Mouse (Mus musculus) limb, embryonic 10.5 days (tissue): ENCODE results near the gene Slc6a17. TPM values are rescaled to one million over a fixed set of nuclear protein-coding genes. Genes with fewer than 3 reads are reported as not detected.

ENCODE experiments used
- DNase-seq: peaks from one replicate; pipeline ENCODE4 v3.0.0-alpha.2; 2017; ENCODE audit warnings: low spot score
- H3K27ac ChIP-seq: fragments of 300-500 bp; sonication (generic); 2 replicates; pipeline ENCODE4 v1.5.1; 2016; ENCODE audit warnings: mild to moderate bottlenecking
- H3K27me3 ChIP-seq: fragments of 300-500 bp; sonication (generic); 2 replicates; pipeline ENCODE4 v1.6.1; 2016; ENCODE audit warnings: low read depth, mild to moderate bottlenecking; ENCODE audit not compliant: poor library complexity, severe bottlenecking
- H3K36me3 ChIP-seq: fragments of 300-500 bp; sonication (generic); 2 replicates; pipeline ENCODE4 v1.6.1; 2016; ENCODE audit warnings: mild to moderate bottlenecking, moderate library complexity
- H3K4me1 ChIP-seq: fragments of 300-500 bp; sonication (generic); 2 replicates; pipeline ENCODE4 v1.6.1; 2016
- H3K4me3 ChIP-seq: fragments of 300-500 bp; sonication (generic); 2 replicates; pipeline ENCODE4 v1.5.1; 2016; ENCODE audit warnings: mild to moderate bottlenecking, moderate library complexity
- H3K9me3 ChIP-seq: fragments of 300-500 bp; sonication (generic); replicated peaks from 2 replicates; pipeline ENCODE4 v1.6.1; 2016; ENCODE audit warnings: mild to moderate bottlenecking
- WGBS: fragments of 180-500 bp; shearing (Covaris S2); methylation state at CpG from one replicate; pipeline ENCODE4 v1.1.7; 2016; 5-methylcytosine and 5-hydroxymethylcytosine counted together
- polyA plus RNA-seq: library from polyadenylated mRNA; unstranded; fragments of >200 nt; fragmentation: Nextera tagmentation; extraction: Ambion mirVana; gene quantifications from 2 replicates; pipeline ENCODE4 v1.2.1, GENCODE M21; 2016

Gene Slc6a17
- polyA plus RNA-seq, 1 experiment from 2014 or later = 6.0 TPM

DNA sequence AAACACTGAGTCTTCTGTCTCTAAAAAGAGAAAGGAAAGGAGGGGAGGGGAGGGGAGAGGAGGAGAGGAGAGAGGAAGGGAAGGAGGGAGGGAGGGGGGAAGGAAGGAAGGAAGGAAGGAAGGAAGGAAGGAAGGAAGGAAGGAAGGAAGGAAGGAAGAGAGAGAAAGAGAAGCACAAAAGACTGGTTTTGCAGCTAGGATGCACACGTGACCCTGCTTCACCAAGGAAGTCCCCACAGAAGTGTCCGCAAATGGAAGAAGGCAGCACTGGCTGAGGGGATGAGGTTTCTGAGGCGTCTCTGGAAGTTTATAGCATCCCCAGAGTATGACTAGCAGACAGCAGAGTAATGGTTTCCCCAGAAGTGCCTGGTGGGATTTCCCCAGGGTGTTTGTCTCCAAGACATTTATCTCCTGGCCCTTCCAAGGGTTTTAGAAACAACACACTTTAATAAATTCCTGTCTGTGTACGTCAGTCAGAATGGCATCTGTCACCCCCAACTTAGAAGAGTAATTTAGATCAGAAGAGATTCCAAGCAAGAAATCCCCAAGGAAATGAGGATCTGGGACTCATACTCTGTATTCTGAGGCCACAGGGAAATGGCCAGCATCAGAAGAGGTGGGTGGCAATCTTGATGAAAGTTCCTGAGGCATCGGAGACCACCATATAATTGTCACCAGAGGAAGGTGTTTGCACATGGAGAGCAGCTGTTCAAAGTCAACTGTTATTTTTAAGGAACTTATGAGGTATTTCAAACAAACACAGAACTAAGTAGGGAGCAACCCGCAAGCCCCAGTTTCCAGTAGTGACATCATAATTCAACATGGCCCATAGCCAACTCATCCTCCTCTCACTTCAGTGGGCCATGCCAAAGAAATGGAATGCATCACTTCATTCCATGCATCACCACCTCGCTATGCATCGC lies 25.6 kb upstream of the Slc6a17 start:
- Histone ChIP-seq H3K4me3 (no peak overlapping the region), H3K4me1 (peaks cover 41% of the 10 kb centered on the region), H3K36me3 (no peaks in the 10 kb centered on the region), H3K9me3 (no peaks in the 10 kb centered on the region), H3K27me3 (peaks cover 89% of the 10 kb centered on the region), H3K27ac (no peak overlapping the region)
- 69% methylated on average over 8 of the region's 8 CpGs for WGBS
- DNase-seq = no peak

DNA sequence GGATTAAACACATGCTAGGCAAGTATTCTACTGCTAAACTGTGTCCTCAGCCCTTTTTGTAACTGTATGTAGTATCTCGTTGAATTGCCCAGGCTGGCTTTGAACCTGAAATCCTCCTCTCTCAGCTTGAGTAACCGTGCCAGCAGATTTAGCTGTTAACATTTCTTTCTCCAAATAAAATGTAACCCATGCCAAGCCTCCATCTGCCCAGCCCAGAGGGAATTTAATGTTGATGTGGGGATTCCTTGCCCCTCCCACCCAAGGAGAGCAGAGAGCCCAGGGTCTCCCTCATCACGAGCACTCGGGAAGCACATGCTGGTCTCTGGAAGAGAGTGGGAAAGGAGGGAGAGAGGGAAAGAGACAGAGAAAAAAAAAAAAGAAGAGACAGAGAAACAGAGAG lies 24.8 kb upstream of the Slc6a17 start:
- DNase-seq = no peak
- Histone ChIP-seq H3K4me1 (peaks cover 42% of the 10 kb centered on the region), H3K9me3 (no peaks in the 10 kb centered on the region), H3K36me3 (no peaks in the 10 kb centered on the region), H3K4me3 (no peak overlapping the region), H3K27me3 (peaks cover 89% of the 10 kb centered on the region), H3K27ac (no peak overlapping the region)
- 65% methylated on average over 4 of the region's 4 CpGs for WGBS

DNA sequence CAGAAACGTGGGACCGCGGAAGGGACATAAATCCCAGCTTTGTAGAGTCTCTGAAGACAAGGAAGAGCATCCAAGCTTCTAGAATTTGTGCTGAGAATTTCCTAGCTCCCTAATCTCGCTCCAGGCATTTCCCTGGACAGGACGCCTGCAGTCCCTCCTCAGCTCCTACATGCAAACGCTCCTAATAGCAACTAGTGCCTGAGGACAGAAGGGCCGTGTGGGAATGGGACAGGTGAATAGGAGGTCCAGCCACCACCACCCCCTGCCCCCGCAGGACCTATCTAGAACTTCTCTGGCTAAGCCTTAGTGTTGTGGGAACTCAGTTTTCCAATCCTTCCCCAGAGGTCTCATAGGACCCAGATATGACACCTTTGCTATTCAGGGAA lies 19.7 kb upstream of the Slc6a17 start:
- Histone ChIP-seq H3K4me3 (peak overlapping the region; percentile 37), H3K36me3 (no peaks in the 10 kb centered on the region), H3K27ac (peak overlapping the region; percentile 72; the same call in 1 of the 2 replicates), H3K4me1 (peaks cover 24% of the 10 kb centered on the region), H3K27me3 (peaks cover 87% of the 10 kb centered on the region), H3K9me3 (no peaks in the 10 kb centered on the region)
- 27% methylated on average over 8 of the region's 8 CpGs for WGBS
- DNase-seq = no peak

DNA sequence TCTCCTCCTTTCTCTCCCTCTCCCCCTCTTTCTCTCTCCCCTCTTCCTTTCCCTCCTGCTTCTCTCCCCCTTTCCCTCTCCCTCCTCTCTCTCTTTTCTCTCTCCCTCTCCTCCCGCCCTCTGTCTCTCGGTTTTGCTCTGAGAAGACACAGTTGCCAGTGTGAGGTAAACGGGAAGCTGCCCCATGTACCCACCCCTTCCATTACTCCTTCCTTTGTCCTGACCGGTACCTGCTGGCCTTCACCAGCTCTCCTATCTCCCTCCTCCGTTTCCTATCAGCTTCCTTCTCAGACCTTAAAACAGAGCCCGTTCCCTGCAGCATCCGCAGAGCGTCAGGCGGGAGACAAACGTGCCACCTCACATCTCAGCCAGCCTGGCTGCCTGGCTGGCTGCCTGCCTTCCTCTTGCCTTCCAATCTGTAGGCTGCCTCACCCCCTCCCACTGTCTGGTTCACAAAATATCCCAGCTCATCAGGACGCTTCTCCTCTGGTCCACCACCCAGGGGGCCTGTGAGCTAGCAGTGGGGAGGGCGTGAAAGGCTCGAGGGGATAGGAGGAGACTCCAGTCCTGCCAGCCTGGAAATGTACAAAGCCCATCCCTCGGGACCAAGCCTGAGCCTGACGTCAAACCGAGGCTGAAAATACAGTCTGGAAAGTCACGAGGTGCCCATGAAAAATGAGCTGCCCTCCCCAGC lies 19.1 kb upstream of the Slc6a17 start:
- Histone ChIP-seq H3K4me3 (peak overlapping the region; percentile 37), H3K27ac (peak overlapping the region; percentile 72), H3K4me1 (peaks cover 24% of the 10 kb centered on the region), H3K36me3 (no peaks in the 10 kb centered on the region), H3K9me3 (no peaks in the 10 kb centered on the region), H3K27me3 (peaks cover 81% of the 10 kb centered on the region)
- DNase-seq = no peak
- WGBS = 6% methylated on average over 17 of the region's 17 CpGs

DNA sequence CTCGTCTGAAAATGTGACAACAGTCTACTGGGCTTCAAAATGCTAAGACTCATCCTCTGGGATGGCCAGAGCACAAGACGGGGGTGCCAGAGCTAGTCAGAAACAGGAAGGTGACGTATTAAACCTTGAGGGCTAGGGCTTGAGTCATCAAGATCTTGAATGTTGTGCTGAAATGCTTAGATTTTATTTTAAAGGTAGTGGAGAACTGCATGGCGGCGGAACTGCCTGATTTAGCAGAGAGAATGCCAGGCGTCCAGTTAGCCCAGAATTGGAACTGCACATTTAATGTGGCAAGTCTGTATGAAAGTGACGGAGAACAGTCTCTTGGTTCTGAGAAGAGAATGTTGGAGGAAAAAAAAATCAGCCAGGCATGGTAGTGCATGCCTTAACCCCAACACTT lies 17.1 kb upstream of the Slc6a17 start:
- H3K4me1 ChIP-seq = peaks cover 20% of the 10 kb centered on the region
- peaks cover 61% of the 10 kb centered on the region for H3K27me3 ChIP-seq
- H3K36me3 ChIP-seq = no peaks in the 10 kb centered on the region
- H3K4me3 ChIP-seq = no peak overlapping the region
- DNase-seq = no peak
- H3K9me3 ChIP-seq = no peaks in the 10 kb centered on the region
- WGBS = 86% methylated on average over 7 of the region's 7 CpGs
- no peak overlapping the region for H3K27ac ChIP-seq

DNA sequence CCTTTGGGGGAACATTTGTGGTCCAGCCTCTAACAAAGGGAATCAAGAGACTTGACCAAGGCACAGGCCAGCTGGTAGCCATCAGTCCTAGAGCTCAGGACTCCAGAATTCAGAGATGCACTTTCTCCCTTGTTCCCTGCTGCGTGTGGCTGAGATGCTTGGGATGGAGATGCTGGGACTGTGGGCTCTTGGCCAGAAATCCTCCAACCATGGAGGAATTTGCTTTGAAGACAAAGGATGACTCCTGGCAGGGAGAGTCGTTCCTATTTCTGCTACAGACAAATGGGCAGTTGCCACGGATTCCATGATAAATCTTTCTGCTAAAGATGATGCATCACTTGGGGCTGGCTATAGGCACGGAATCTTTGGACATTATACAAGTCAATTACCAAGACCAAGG lies 15.7 kb upstream of the Slc6a17 start:
- WGBS = 75% methylated on average over 4 of the region's 4 CpGs
- Histone ChIP-seq H3K4me1 (peaks cover 24% of the 10 kb centered on the region), H3K27ac (no peak overlapping the region), H3K9me3 (no peaks in the 10 kb centered on the region), H3K4me3 (no peak overlapping the region), H3K36me3 (no peaks in the 10 kb centered on the region), H3K27me3 (peaks cover 47% of the 10 kb centered on the region)
- no peak for DNase-seq

DNA sequence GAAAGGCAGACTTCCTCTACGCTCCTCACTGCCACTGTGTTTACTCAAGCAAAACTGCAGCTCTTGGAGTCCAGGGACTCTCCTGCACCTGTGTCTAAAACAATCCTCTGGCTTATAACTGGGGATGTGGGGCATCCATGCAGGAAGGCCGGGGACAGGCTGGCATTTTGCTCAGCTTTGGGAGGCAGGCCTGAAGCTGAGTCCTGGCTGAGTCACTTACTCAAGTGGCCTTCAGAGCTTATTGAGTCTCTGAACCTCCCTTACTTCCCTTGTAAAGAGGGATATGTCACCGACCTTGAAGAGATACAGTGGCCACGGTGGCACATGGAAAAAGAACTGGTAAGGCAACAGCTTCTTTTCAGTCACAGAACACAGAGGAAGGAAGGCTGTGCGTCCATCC lies 12.8 kb upstream of the Slc6a17 start:
- no peak for DNase-seq
- Histone ChIP-seq H3K27me3 (peaks cover 25% of the 10 kb centered on the region), H3K4me1 (peaks cover 13% of the 10 kb centered on the region), H3K27ac (no peak overlapping the region), H3K4me3 (no peak overlapping the region), H3K9me3 (no peaks in the 10 kb centered on the region), H3K36me3 (no peaks in the 10 kb centered on the region)
- 83% methylated on average over 5 of the region's 5 CpGs for WGBS

DNA sequence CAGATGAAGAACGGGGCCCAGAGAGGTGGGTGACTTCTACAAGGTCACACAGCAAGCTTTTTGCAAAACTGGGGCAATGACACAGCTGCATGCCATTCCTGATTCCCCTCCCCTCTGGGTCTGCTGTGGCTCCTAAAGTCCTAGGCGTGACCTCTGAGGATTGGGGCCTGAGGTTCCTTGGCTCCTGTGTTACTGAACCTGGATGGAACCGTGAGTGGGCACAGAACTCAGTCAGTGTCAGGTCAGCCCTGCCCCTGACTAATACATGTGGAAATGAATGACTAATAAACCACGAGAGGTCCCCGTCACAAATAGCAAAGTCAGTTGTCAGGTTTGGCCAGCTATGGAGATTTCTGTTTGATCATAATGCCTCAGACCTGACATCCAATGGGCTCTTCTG lies 11.4 kb upstream of the Slc6a17 start:
- no peaks in the 10 kb centered on the region for H3K9me3 ChIP-seq
- no peak overlapping the region for H3K27ac ChIP-seq
- peaks cover 9% of the 10 kb centered on the region for H3K4me1 ChIP-seq
- H3K4me3 ChIP-seq = no peak overlapping the region
- no peak for DNase-seq
- 87% methylated on average over 5 of the region's 5 CpGs for WGBS
- no peaks in the 10 kb centered on the region for H3K36me3 ChIP-seq
- H3K27me3 ChIP-seq = peaks cover 14% of the 10 kb centered on the region; the same call in 1 of the 2 replicates

DNA sequence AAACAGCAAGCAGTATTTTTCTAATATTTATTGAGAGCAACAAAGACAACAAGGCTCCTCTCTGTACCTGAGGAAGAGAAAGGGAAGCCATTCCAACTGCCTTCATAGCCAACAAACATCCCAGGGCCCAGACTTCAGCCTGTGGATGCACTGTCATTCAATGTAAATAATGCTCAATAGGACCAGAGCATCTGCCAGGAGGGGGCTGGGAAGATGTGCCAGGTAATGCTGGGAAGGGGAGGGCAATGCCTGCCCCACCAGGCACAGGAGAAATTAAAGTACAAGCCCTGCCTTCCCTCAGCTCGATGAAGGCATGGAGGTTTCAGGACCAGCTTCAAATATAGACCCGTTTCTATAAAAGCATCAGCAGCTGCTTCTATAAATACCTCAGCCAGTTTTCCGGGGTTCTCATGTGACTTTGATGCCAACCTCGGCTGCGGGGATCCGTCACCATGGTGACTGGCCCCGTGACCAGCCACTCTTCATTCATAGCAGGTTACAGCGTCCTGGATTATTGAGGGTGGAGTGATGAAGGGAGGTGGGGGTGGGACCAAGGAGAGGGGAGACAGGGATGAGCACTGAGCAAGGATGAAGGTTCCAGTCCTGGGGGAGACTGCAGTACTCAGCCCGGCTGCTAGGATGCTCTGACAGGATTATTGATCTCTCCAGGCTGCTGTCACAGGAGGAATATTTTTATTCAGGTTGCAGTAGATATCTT lies 10.7 kb upstream of the Slc6a17 start:
- Histone ChIP-seq H3K9me3 (no peaks in the 10 kb centered on the region), H3K4me1 (peaks cover 6% of the 10 kb centered on the region), H3K27ac (no peak overlapping the region), H3K4me3 (no peak overlapping the region), H3K27me3 (peaks cover 10% of the 10 kb centered on the region; the same call in 1 of the 2 replicates), H3K36me3 (no peaks in the 10 kb centered on the region)
- WGBS = 55% methylated on average over 9 of the region's 9 CpGs
- no peak for DNase-seq

DNA sequence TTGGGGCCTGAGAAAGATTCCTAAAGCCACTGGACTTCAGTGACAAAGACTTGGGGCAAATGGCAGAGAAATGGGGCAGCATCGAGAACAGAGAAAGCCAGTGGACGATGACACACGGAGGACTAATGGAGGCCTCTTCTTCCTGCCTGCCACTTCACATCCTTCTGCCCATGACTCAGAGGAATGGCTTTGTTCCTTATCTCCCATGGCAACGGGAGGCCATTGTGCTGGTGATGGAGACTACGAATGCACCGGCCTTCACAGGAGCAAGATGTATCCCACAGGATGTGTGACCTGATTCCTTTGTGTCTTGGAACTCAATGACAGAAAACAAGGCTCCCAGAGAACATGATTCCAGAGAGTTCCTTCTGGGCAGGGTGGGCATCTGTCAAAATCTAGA lies 6.7 kb upstream of the Slc6a17 start:
- peaks cover 29% of the 10 kb centered on the region for H3K27me3 ChIP-seq
- H3K4me1 ChIP-seq = peaks cover 6% of the 10 kb centered on the region
- H3K9me3 ChIP-seq = no peaks in the 10 kb centered on the region
- 78% methylated on average over 6 of the region's 6 CpGs for WGBS
- no peak for DNase-seq
- no peak overlapping the region for H3K27ac ChIP-seq
- H3K4me3 ChIP-seq = no peak overlapping the region
- no peaks in the 10 kb centered on the region for H3K36me3 ChIP-seq

DNA sequence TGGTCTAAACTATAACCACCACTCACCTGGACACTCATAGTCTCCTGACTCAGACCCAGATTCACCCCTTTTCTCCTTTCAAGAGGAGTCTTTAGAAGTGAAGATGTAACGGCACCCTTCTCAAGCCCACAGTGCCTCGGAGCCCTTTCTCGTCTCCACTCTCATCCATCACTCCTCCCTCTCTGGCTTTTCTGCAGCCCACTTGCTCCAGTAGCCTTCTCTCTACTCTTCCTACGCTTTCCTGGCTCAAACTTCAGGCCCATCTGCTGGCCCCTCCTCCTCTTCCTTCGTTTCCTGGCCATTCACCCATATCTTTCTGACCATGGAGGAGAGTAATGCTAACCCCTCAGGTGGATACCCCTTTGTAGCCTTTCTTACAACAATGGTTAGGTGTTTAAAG lies 3.1 kb upstream of the Slc6a17 start:
- 74% methylated on average over 5 of the region's 5 CpGs for WGBS
- peaks cover 19% of the 10 kb centered on the region for H3K4me1 ChIP-seq
- no peaks in the 10 kb centered on the region for H3K9me3 ChIP-seq
- no peak overlapping the region for H3K4me3 ChIP-seq
- H3K27ac ChIP-seq = no peak overlapping the region
- no peak for DNase-seq
- peaks cover 58% of the 10 kb centered on the region for H3K27me3 ChIP-seq
- H3K36me3 ChIP-seq = no peaks in the 10 kb centered on the region

DNA sequence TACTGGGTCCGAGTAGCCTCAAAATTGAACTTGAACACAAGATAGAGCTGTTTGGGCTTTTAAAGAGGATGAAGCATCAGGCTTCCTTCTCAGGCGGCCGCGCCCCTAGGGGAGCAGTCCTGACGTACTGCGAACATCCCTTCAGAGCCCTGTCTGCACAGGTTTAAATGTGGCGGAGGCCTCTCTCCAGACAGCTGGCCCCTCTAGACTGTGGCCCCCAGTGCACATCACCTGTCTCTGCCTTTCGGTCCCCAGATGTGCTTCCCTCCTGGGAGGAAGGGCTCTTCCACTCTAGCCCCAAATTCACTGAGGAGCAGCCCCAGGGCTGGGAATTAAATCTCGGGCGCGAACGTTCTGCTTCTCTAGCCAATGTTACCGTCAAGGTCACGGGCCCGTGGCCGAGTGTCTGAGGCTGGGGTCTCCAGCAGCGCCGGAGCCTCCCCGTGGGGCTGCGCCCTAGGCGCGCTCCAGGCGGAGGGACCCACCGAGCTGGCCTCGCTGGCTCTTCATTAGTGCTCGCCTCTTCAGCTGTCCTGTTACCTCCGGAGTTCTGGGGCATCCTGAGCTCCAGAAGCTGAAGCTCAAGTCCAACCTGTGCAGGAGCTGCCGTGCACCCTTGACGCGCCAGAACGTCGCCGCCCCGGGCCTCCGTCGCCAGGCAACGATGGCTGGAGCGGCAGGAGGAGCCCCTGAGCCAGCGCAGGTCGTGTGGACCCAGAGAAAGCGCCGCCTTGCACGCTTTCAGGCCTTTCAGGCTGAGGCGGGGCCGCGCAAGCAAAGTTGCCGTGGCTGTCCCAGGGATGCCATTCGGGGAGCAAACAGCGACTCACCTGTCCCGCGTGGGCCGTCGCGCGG lies 815 bp downstream of the Slc6a17 start:
- Histone ChIP-seq H3K4me1 (peaks cover 19% of the 10 kb centered on the region), H3K27ac (peak overlapping the region; percentile 83), H3K9me3 (no peaks in the 10 kb centered on the region), H3K4me3 (peak overlapping the region; percentile 75), H3K36me3 (no peaks in the 10 kb centered on the region), H3K27me3 (peaks cover 82% of the 10 kb centered on the region)
- DNase-seq = no peak
- 5% methylated on average over 55 of the region's 55 CpGs for WGBS
